Mouse (Mus musculus) forebrain, embryonic 15.5 days (tissue): ENCODE measurements at regions not wholly inside any gene's neighbourhood (a gene's known extent, or its start where the extent isn't known, plus 50 kb on each side); places are given as distances from the start of the nearest gene placed in this dataset.
"Not testable (repeated sequence)": the region's sequence is repeated elsewhere in the genome, so short reads cannot be mapped to it uniquely, and the experiment has no call there.

Source experiments
- ATAC-seq: fragments of 200-750 bp; cut with Nextera tagmentation; replicated peaks from 2 replicates; pipeline ENCODE4 v1.8.0; 2017; ENCODE audit warnings: mild to moderate bottlenecking, moderate TSS enrichment, moderate library complexity
- H3K27ac ChIP-seq: fragments of 300-500 bp; sonication (generic); replicated peaks from 2 replicates; pipeline ENCODE4 v1.5.1; 2015; ENCODE audit warnings: mild to moderate bottlenecking, inconsistent platforms
- H3K27me3 ChIP-seq: fragments of 300-500 bp; sonication (generic); 2 replicates; pipeline ENCODE4 v1.6.1; 2015; ENCODE audit warnings: inconsistent platforms
- H3K36me3 ChIP-seq: fragments of 300-500 bp; sonication (generic); 2 replicates; pipeline ENCODE4 v1.6.1; 2015; ENCODE audit warnings: mild to moderate bottlenecking, inconsistent platforms
- H3K4me1 ChIP-seq: fragments of 300-500 bp; sonication (generic); 2 replicates; pipeline ENCODE4 v1.6.1; 2015; ENCODE audit warnings: inconsistent platforms
- H3K4me2 ChIP-seq: fragments of 300-500 bp; sonication (generic); replicated peaks from 2 replicates; pipeline ENCODE4 v1.6.1; 2015; ENCODE audit warnings: mild to moderate bottlenecking, inconsistent platforms
- H3K4me3 ChIP-seq: fragments of 300-500 bp; sonication (generic); 2 replicates; pipeline ENCODE4 v1.5.1; 2015; ENCODE audit warnings: mild to moderate bottlenecking, inconsistent platforms
- H3K9ac ChIP-seq: fragments of 300-500 bp; sonication (generic); replicated peaks from 2 replicates; pipeline ENCODE4 v1.6.1; 2015; ENCODE audit warnings: mild to moderate bottlenecking, inconsistent platforms
- H3K9me3 ChIP-seq: fragments of 300-500 bp; sonication (generic); 2 replicates; pipeline ENCODE4 v1.6.1; 2016; ENCODE audit warnings: inconsistent platforms
- WGBS: fragments of 180-500 bp; shearing (Covaris S2); methylation state at CpG from one replicate; pipeline ENCODE4 v1.1.7; 2015; ENCODE audit warnings: mixed read lengths; 5-methylcytosine and 5-hydroxymethylcytosine counted together

GRCm38 (mm10) chr1:31612944-31613343 lies 390.3 kb downstream of the Pih1d3 start:
- ATAC-seq: no peak
- Histone ChIP-seq H3K4me2 (no peak overlapping the region), H3K27ac (no peak overlapping the region), H3K9me3 (no peaks in the 10 kb centered on the region), H3K9ac (no peak overlapping the region), H3K36me3 (no peaks in the 10 kb centered on the region), H3K4me3 (no peak overlapping the region), H3K4me1 (no peaks in the 10 kb centered on the region), H3K27me3 (no peaks in the 10 kb centered on the region)
- 89% methylated on average over 2 of the region's 2 CpGs for WGBS

- H3K9me3 ChIP-seq, ATAC-seq, H3K9ac ChIP-seq, H3K4me3 ChIP-seq, H3K4me1 ChIP-seq, H3K4me2 ChIP-seq, H3K36me3 ChIP-seq, H3K27me3 ChIP-seq, H3K27ac ChIP-seq: not testable (repeated sequence)
- 92% methylated on average over 5 of the region's 9 CpGs for WGBS
These were observed 392.6 kb downstream of the Pih1d3 start for GRCm38 (mm10) chr1:31615219-31615618.

DNA sequence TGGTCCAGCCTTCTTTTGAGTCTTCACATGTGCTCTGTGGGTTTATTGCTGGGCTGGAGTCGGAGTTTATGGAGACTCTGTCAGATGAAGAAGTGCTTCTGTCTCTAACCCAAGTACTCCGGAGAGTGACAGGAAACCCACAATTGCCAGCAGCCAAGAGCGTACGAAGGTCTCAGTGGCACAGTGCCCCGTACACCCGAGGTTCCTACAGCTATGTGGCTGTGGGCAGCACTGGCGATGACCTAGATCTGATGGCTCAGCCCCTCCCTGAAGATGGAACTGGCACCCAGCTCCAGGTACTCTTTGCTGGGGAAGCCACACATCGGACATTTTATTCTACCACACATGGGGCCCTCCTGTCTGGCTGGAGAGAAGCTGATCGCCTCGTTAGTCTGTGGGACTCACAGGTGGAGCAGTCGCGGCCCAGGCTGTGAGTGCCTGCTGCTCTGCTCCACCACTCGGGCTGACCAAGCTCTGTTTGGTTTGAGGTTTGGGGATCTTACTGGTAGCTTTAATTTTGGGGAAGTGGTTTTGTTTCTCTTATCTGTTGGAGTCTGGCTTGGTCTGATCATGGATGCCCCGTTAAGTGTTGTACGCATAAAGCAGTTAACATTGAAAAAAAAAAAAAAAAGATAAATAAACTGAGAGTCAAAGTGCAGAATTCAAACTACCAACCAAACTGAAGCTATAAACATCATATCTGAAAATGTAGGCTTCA lies 393.8 kb downstream of the Pih1d3 start:
- H3K4me1 ChIP-seq, H3K9me3 ChIP-seq, H3K9ac ChIP-seq, H3K4me2 ChIP-seq, ATAC-seq, H3K27ac ChIP-seq, H3K36me3 ChIP-seq, H3K27me3 ChIP-seq, H3K4me3 ChIP-seq: not testable (repeated sequence)
- WGBS: 93% methylated on average over 13 of the region's 15 CpGs

DNA sequence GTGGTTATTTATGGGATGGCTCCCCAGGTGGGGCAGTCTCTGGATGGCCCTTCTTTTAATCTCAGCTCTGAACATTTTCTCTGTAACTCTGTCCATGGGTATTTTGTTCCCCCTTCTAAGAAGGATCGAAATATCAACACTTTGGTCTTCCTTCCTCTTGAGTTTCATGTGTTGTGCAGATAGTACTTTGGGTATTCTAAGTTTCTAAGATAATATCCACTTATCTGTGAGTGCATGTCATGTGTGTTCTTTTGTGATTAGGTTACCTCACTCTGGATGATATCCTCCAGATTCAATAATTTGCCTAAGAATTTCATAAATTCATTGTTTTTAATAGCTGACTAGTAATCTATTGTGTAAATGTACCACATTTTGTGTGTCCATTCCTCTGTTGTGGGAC lies 411.7 kb downstream of the Pih1d3 start:
- no peak overlapping the region for H3K9ac ChIP-seq
- H3K9me3 ChIP-seq: no peaks in the 10 kb centered on the region
- H3K27me3 ChIP-seq: no peaks in the 10 kb centered on the region
- no peaks in the 10 kb centered on the region for H3K36me3 ChIP-seq
- no peak overlapping the region for H3K4me3 ChIP-seq
- no peak for ATAC-seq
- H3K4me1 ChIP-seq: peaks cover 2% of the 10 kb centered on the region; the same call in 1 of the 2 replicates
- WGBS: 83% methylated on average over 1 of the region's 1 CpGs
- H3K4me2 ChIP-seq: no peak overlapping the region
- no peak overlapping the region for H3K27ac ChIP-seq

DNA sequence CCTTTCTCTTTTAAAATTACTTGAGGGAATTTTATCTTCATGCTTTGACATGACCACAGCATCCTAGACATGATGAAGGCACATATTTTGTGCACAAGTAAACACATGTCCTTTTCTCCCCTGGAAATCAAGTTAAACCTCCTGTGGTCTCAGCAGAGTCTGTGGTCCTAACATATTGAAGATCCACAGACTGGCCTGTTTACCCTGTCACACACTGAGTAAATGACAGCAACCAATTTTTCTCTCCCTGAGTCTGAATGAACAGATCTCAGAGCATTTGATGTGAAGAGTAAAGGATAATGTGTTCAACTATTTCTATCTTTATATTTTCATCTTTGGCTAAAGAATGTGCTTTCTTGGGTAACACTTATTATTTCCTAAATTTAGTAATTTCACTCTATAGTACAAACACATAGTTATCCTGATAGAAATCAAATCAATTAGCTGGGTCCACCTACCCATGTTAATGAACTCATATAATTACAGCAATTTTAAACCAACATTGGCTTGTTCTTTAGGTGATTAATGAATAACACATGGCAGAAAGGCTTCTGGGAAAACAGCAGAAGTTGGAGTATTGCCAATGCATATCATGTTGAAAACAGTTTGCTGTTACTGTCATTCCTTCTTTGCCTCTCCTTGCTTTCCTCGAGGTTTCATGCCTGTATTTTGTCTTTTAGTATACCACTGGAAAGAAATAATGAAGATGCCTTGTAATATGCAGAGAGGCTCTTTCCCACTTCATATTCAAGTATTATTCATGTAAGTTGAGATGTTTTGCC lies 414.1 kb downstream of the Pih1d3 start:
- H3K4me3 ChIP-seq: no peak overlapping the region
- peak; percentile 69 for ATAC-seq
- WGBS: 11% methylated on average over 1 of the region's 1 CpGs
- H3K27ac ChIP-seq: peak overlapping the region; percentile 59
- H3K4me2 ChIP-seq: no peak overlapping the region
- H3K9ac ChIP-seq: no peak overlapping the region
- H3K4me1 ChIP-seq: peaks cover 2% of the 10 kb centered on the region; the same call in 1 of the 2 replicates
- no peaks in the 10 kb centered on the region for H3K27me3 ChIP-seq
- no peaks in the 10 kb centered on the region for H3K36me3 ChIP-seq
- no peaks in the 10 kb centered on the region for H3K9me3 ChIP-seq

- H3K36me3 ChIP-seq: no peaks in the 10 kb centered on the region
- no peaks in the 10 kb centered on the region for H3K27me3 ChIP-seq
- no peak overlapping the region for H3K4me2 ChIP-seq
- no peak overlapping the region for H3K27ac ChIP-seq
- no peak for ATAC-seq
- 60% methylated on average over 1 of the region's 1 CpGs for WGBS
- H3K4me3 ChIP-seq: no peak overlapping the region
- no peaks in the 10 kb centered on the region for H3K4me1 ChIP-seq
- H3K9me3 ChIP-seq: no peaks in the 10 kb centered on the region
- H3K9ac ChIP-seq: no peak overlapping the region
These were observed 422.5 kb downstream of the Pih1d3 start for GRCm38 (mm10) chr1:31645116-31645515.

DNA sequence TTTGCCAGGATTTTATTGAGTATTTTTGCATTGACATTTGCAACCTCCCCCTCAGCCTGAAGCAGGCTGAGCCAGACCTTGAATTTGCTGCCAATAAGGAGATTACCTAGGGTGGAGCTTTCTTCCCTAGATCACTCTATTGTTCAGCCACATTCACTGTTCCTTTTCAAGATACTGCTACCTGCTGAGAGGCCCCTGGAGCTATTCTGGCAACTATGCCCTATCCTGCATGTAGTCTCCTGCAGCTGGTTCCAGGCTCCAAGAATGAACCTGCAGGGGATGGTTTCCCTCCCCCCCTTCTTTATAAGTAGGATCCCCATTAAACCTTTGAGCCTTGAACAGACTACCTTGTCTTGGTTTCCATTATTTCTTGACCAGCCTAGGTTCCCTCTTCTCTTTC lies 455.9 kb downstream of the Pih1d3 start:
- Histone ChIP-seq H3K9ac (no peak overlapping the region), H3K36me3 (no peaks in the 10 kb centered on the region), H3K4me2 (no peak overlapping the region), H3K9me3 (no peaks in the 10 kb centered on the region), H3K4me1 (no peaks in the 10 kb centered on the region), H3K4me3 (no peak overlapping the region), H3K27me3 (no peaks in the 10 kb centered on the region), H3K27ac (no peak overlapping the region)
- ATAC-seq: no peak
